Mouse (Mus musculus) liver, embryonic 14.5 days (tissue): ENCODE results near the gene Rab3il1.

Experiments used
- CTCF ChIP-seq: IDR thresholded peaks from 2 replicates; pipeline ENCODE4 v1.5.1; 2016; ENCODE audit warnings: antibody characterized with exemption, low read depth, control low read depth
- EP300 ChIP-seq: IDR thresholded peaks from 2 replicates; pipeline ENCODE4 v1.6.1; 2016; ENCODE audit warnings: antibody characterized with exemption, low read depth

- TF ChIP-seq CTCF (no peak), EP300 (no peak)
These were observed 11.9 kb downstream of the Rab3il1 start for GRCm38 (mm10) chr19:10013348-10013747.
